Mouse (Mus musculus) embryonic fibroblast, embryonic 13.5 days (primary cell): ENCODE measurements around the gene Gcn1l1.

Source experiments
- CTCF ChIP-seq: IDR thresholded peaks from 2 replicates; pipeline ENCODE4 v1.5.1; 2011; ENCODE audit warnings: mild to moderate bottlenecking, control low read depth, low read length, moderate library complexity, borderline replicate concordance; ENCODE audit not compliant: insufficient read depth
- POLR2A ChIP-seq: IDR thresholded peaks from 2 replicates; pipeline ENCODE4 v1.6.1; 2011; ENCODE audit warnings: low read depth, mild to moderate bottlenecking, control low read depth, low read length, moderate library complexity

GRCm38 (mm10) chr5:115569308-115569707, 4.3 kb downstream of the Gcn1l1 start:
- TF ChIP-seq POLR2A (no peak), CTCF (no peak)
